Mouse (Mus musculus) liver, adult 10 weeks (tissue): ENCODE data around the gene Ehbp1. TPM values are rescaled to one million over a fixed set of nuclear protein-coding genes. Genes with fewer than 3 reads are reported as not detected.

Experiments
- polyA plus RNA-seq: library from polyadenylated mRNA; stranded (reverse); fragments of 350-450 nt; fragmentation: Illumina TruSeq; extraction: RNeasy Lipid Tissue Mini Kit (QIAGEN cat#74804); gene quantifications from one replicate; pipeline ENCODE4 v1.2.3, GENCODE M21; 2014; ENCODE audit warnings: low read depth, low replicate concordance

Ehbp1 gene
- 9.1 TPM for polyA plus RNA-seq

GRCm38 (mm10) chr11:22342242-22343207, at the start of gene Ehbp1:
Gene Ehbp1, minus strand, starts transcription at chr11:22342292.

GRCm38 (mm10) chr11:22002783-22003340, 339.2 kb downstream of the Ehbp1 start, which contains the start of gene Otx1:
Gene Otx1, minus strand, starts transcription at chr11:22002897.

Other genes with a start within 250 kb of the Ehbp1 start
- 1.6 TPM for gene Tmem17, start 169.8 kb upstream of the Ehbp1 start, polyA plus RNA-seq